Mouse (Mus musculus) yolk sac, embryonic 10.5 days (tissue): ENCODE results near the gene Gdi2.
"Not testable (repeated sequence)": the region's sequence is repeated elsewhere in the genome, so short reads cannot be mapped to it uniquely, and the experiment has no call there.

Experiments
- DNase-seq: peaks from one replicate; pipeline ENCODE4 v3.0.0-alpha.2; 2017; ENCODE audit warnings: low spot score

The Gdi2 gene

DNA sequence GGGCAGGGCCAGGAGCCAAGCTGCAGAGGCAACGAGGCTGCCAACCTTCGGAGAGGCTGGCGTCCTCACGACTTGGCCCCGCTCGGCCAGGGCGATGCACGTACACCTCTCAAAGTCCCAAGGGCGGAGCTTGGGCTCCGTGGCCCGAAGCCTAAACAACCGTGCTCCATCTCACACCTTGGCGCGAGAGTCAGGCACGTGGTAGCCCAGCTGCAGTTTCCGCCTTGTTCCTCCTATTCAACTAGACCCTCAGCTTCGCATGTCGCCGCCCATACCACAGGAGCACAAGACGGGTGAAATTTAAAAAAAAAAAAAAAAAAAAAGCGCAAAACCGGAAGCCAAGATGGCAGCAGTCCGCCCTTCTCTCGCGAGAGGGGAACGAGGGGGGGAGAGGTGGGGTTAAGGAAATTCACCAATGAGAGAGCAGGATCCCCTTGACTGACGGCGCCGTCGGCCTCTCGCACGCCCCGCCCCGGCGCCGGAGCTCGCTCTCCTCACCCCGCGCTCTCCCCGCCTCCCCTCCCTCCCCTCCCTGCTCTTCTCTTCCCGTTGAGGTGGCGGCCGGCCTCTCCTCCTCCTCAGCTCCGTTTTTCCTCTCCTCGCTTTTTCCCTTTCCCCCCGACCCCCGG lies at the start of gene Gdi2:
Gene Gdi2, plus strand, starts transcription at position 470 of the 629 bp plus-strand sequence.
- peak; percentile 97 for DNase-seq

- no peak for DNase-seq
These were observed 42.3 kb upstream of the Gdi2 start for GRCm38 (mm10) chr13:3495526-3495925.

- DNase-seq, result not testable (repeated sequence)
These were observed 36.8 kb upstream of the Gdi2 start for GRCm38 (mm10) chr13:3501014-3501413.

- DNase-seq, result not testable (repeated sequence)
These were observed 22.5 kb upstream of the Gdi2 start for GRCm38 (mm10) chr13:3515351-3515750.

- not testable (repeated sequence) for DNase-seq
These were observed 18.5 kb upstream of the Gdi2 start for GRCm38 (mm10) chr13:3519357-3519756.

- not testable (repeated sequence) for DNase-seq
These were observed 17.9 kb upstream of the Gdi2 start for GRCm38 (mm10) chr13:3519994-3520393.

DNA sequence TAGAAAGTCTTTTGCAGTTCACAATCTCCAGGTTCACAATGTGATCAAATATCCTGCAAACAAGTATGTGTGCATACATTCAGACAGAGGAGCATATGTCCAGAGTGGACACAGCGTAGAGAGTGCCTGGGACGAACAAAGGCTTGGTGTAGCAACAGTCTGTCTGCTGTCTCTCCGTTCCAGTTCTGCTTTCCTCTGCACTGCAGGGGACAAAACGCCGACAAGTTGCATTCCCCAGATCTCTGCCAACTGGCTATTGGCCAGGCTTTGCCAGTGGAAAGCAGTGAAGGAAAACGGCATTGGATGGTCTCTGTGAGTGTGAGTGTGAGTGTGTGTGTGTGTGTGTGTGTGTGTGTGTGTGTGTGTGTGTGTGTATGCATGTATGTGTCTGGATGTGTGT lies 14.4 kb upstream of the Gdi2 start:
- no peak for DNase-seq

DNA sequence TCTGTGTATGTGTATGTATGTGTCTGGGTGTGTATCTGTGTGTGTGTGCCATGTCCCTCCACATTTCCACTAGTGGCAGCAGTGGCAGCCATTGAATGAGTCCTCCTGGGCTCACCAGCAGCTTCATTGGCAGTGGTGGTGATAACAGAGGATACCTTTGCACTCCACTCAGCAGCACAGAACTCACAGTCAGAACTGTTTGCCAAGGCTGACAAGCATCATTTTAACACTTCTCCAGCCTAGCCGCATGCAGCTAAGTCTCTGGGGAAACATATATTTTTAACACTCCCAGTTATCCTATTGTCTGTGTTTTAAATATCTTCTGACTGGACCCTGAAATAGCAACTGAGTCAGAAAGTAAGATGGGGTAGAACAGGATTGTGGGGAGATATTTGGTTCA lies 13.9 kb upstream of the Gdi2 start:
- DNase-seq, result no peak

- DNase-seq, result peak; percentile 36
These were observed 12.2 kb upstream of the Gdi2 start for GRCm38 (mm10) chr13:3525611-3526051.

GRCm38 (mm10) chr13:3526328-3526727 lies 11.5 kb upstream of the Gdi2 start:
- DNase-seq, result peak; percentile 28

- no peak for DNase-seq
These were observed 7.4 kb upstream of the Gdi2 start for GRCm38 (mm10) chr13:3530451-3530850.

- not testable (repeated sequence) for DNase-seq
These were observed 6.7 kb upstream of the Gdi2 start for GRCm38 (mm10) chr13:3531176-3531575.

- DNase-seq, result peak; percentile 50
These were observed 6.1 kb upstream of the Gdi2 start for GRCm38 (mm10) chr13:3531692-3532320.

DNA sequence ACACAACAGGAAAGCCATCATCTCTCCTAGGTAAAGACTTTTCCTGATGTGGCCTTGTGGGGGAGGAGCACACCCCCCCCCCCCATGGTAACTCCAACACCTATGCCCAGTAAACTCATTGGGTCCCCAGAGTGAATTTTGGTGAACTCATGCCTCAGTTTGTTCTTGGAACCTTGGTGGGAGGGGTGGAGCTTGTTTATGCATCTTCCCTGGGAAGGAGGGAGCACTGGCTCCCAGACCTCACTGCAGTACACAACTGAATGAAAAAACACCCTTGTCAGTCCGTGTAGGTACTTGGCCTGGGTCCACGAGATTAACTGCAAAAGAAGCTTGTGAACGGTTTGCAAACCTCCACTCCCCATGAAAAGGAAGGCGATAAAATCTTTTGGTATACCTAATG lies 5.4 kb upstream of the Gdi2 start:
- no peak for DNase-seq

- DNase-seq, result no peak
These were observed 3.7 kb upstream of the Gdi2 start for GRCm38 (mm10) chr13:3534146-3534545.

DNA sequence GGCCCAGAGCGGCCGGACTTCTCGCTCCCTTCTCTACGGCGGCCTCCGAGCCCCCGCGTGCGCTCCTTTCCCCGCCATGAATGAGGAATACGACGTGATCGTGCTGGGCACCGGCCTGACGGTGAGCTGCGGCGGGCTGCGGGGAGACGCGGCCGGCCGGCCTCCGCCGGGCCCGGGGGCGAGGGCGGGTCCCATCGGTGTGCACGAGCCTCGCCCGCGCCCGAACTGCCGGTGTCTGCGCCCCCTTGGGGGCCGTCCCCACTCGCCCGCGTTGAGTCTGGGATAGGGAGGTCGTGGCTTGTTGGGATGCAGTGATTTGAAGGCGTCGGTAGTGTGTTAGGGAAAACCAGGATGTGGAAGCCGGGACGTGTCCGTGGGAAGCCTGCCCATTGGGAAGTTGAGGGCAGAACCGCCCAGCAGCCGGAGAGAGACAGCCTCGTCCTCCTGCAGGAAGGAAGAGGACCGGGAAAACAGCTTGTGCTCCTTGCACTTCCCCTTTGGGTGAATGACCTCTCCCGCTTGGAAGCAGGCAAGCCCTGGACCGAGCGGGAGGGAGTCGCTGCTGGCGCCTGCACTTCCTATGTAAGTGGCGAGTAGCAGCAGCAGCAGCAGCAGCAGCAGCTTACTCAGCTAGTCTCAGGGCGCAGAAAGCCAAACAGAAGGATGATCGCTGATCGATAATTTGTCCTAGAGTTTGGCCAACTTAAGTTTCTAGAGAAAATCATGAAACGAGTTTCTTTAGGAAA lies 533 bp downstream of the Gdi2 start:
- peak; percentile 83 for DNase-seq

DNA sequence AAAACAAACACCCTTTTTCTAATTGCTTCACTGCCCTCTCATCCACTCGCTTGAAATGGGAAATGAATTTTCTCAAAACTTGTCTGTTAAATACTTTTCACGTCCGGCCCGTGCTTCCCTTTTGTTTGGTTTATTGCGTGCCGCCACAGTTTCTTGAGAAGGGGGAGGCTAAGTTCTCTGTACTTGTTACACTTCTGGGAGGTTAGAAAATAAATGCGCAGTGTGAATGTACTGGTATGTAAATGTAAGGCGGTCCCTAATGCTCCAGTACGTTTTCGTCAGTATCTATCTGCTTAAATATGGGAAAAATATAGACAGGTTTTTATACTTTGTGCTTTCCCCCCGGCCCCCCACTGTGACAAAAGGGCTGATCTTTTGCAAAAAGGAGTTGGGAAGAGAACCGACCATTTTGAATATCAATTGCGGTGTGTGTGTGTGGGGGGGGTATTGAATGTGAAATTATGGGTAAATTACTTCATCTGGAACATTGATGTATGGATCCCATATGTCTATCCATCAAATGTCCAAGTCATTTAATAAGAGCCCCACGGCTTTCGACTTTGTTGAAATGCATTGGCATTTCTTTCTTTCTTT lies 1.2 kb downstream of the Gdi2 start:
- no peak for DNase-seq

- DNase-seq, result no peak
These were observed 2.3 kb downstream of the Gdi2 start for GRCm38 (mm10) chr13:3540166-3540565.

GRCm38 (mm10) chr13:3541159-3541782 lies 3.4 kb downstream of the Gdi2 start:
- DNase-seq, result no peak

- DNase-seq, result no peak
These were observed 6.4 kb downstream of the Gdi2 start for GRCm38 (mm10) chr13:3544077-3544874.

DNA sequence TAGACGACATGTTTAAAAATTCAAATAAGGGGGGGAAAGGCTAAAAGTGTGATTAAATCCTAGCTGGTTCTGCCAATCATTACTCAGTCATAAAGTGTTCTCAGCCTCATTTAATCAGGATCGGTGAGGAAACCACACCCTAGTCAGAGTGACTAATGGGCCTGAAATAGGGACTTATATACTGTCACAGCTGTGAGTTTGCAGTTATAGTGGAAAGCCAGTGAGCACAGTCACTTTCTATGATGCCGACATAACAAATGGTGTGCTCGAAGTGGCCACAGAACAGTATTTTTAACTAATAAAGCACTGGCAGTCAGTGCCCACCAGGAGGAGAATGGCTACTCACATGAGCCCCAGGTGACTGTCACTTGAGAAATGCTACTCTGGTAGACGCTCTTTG lies 7.1 kb downstream of the Gdi2 start:
- DNase-seq, result no peak
